Mouse (Mus musculus) spleen, adult 2 months (tissue): Measurements from ENCODE around the gene Flrt1. TPM values are rescaled to one million over a fixed set of nuclear protein-coding genes. Genes with fewer than 3 reads are reported as not detected.

Experiments
- DNase-seq, 2 experiments: peaks; one replicate each; pipeline versions ENCODE4 v3.0.0 to v3.0.0-alpha.2; 2012 to 2021; ENCODE audit warnings: low spot score in 2 of 2, low read depth in 1 of 2
- H3K27ac ChIP-seq: fragments of 200-500 bp; 2 replicates; pipeline ENCODE4 v1.5.1; 2012; ENCODE audit warnings: low read length, inconsistent platforms; ENCODE audit not compliant: insufficient read depth
- H3K27me3 ChIP-seq: fragments of 200-500 bp; 2 replicates; pipeline ENCODE4 v1.6.1; 2012; ENCODE audit warnings: mild to moderate bottlenecking, moderate library complexity, low read length, inconsistent platforms; ENCODE audit not compliant: control insufficient read depth, insufficient read depth
- H3K36me3 ChIP-seq: fragments of 200-500 bp; 2 replicates; pipeline ENCODE4 v1.6.1; 2012; ENCODE audit warnings: mild to moderate bottlenecking, low read length, inconsistent platforms; ENCODE audit not compliant: control insufficient read depth, insufficient read depth
- H3K4me1 ChIP-seq: fragments of 200-500 bp; 2 replicates; pipeline ENCODE4 v1.6.1; 2011; ENCODE audit warnings: inconsistent platforms; ENCODE audit not compliant: control insufficient read depth, insufficient read depth, insufficient read length
- H3K4me3 ChIP-seq: fragments of 200-500 bp; 2 replicates; pipeline ENCODE4 v1.5.1; 2011; ENCODE audit warnings: mild to moderate bottlenecking, inconsistent platforms; ENCODE audit not compliant: insufficient read depth, insufficient read length; ENCODE audit errors: extremely low read depth
- CTCF ChIP-seq: fragments of 200-500 bp; IDR thresholded peaks from 2 replicates; pipeline ENCODE4 v1.5.1; 2011; ENCODE audit warnings: mild to moderate bottlenecking, inconsistent platforms; ENCODE audit not compliant: insufficient read depth, insufficient read length, insufficient replicate concordance; ENCODE audit errors: extremely low read depth
- POLR2A ChIP-seq: fragments of 200-500 bp; IDR thresholded peaks from 2 replicates; pipeline ENCODE4 v1.6.1; 2011; ENCODE audit warnings: low read depth, low read length, inconsistent platforms
- WGBS: fragments of 180-500 bp; shearing (Covaris S2); methylation state at CpG from one replicate; pipeline ENCODE4 v1.1.7; 2018; 5-methylcytosine and 5-hydroxymethylcytosine counted together
- polyA plus RNA-seq: library from polyadenylated mRNA; depleted of rRNA; stranded (reverse); fragments of >200 nt; gene quantifications from 2 replicates; pipeline ENCODE4 v1.2.3, GENCODE M21; 2012

Gene Flrt1
- polyA plus RNA-seq, 1 experiment = 0.16 TPM

DNA sequence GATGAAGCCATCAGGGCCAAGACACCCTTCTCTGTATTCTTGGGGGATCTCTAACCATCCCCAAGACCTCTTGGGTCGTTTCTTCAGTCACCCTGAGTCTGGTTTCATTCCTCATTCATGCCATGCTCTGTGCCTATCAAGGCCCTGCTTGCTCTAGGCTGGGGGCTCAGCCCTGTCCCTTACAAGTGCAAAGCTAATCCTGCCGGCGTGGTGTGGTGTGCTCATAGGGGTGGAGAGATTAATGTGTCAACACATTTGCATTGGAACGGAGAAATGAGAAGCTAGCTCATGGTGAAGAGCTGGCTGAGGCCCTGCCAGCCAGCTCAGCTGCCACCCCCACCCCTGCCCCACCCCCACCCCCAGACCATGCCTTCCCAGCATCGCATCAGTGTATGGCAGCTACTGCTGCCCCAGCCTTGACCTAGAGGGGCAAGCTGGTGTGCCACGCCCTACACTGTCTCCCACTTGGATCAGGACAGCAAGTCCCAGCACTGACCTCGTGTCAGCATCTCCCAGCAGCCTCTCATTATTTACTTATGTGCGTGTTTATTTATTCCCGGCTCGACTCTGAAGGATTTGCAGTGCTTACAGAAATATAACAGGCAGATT is 17.3 kb upstream of the Flrt1 start:
- Histone ChIP-seq H3K4me3 (no peak overlapping the region), H3K27ac (no peak overlapping the region), H3K4me1 (peaks cover 22% of the 10 kb centered on the region; the same call in 1 of the 2 replicates), H3K27me3 (no peaks in the 10 kb centered on the region), H3K36me3 (no peaks in the 10 kb centered on the region)
- TF ChIP-seq CTCF = no peak
- TF ChIP-seq POLR2A = no peak
- DNase-seq = no peak
- 60% methylated on average over 10 of the region's 10 CpGs for WGBS

DNA sequence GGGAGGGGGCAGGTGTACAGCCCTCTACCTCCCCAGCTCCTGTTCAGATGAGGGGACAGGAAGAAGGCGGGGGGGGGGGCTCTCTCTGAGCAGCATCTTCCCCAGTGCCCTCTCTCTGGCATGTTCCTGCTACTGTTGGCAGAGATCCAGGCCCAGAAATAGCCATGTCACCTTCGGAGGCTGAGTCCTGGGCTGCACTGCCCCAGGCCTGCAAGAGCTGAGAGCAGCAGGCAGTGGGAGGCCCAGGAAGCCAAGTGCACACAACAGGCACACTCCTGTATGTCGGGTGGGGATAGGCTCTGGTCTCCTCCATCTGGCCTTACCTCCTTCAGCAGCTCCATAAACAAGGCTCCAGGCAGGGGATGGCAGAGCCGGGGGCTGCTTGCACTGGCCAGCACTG is 16.7 kb upstream of the Flrt1 start:
- no peak for TF ChIP-seq POLR2A
- TF ChIP-seq CTCF = no peak
- H3K4me3 ChIP-seq = no peak overlapping the region
- H3K27ac ChIP-seq = no peak overlapping the region
- peaks cover 27% of the 10 kb centered on the region; the same call in 1 of the 2 replicates for H3K4me1 ChIP-seq
- 32% methylated on average over 4 of the region's 4 CpGs for WGBS
- DNase-seq = no peak
- no peaks in the 10 kb centered on the region for H3K27me3 ChIP-seq
- H3K36me3 ChIP-seq = no peaks in the 10 kb centered on the region

DNA sequence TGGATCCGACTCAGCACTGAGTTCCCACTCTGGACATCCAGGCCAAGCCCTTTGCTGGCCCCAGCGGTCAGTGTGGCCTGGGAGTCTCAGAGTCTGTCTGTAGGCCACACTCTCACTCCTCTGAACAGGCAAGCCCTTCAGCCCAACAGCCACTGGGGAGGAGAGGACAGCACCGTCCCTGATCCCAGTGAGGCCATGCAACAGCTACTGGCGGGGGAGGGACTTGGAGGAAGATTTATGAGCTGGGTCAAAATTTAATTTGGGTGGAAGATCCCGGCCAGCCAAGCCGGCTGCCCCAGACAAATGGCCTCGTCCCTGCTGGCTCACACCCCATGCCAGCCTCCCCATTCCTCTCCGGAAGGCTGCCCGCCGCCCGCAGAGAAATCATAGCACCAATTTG is 15.7 kb upstream of the Flrt1 start:
- no peak for DNase-seq
- TF ChIP-seq CTCF (no peak), POLR2A (no peak)
- H3K4me3 ChIP-seq = no peak overlapping the region
- WGBS = 78% methylated on average over 11 of the region's 11 CpGs
- H3K27me3 ChIP-seq = no peaks in the 10 kb centered on the region
- no peak overlapping the region for H3K27ac ChIP-seq
- H3K4me1 ChIP-seq = peaks cover 37% of the 10 kb centered on the region; the same call in 1 of the 2 replicates
- no peaks in the 10 kb centered on the region for H3K36me3 ChIP-seq

- Histone ChIP-seq H3K36me3 (no peaks in the 10 kb centered on the region), H3K4me3 (no peak overlapping the region), H3K4me1 (peaks cover 42% of the 10 kb centered on the region; the same call in 1 of the 2 replicates), H3K27ac (peak overlapping the region; percentile 62), H3K27me3 (no peaks in the 10 kb centered on the region)
- no peak for TF ChIP-seq CTCF
- no peak for TF ChIP-seq POLR2A
- 19% methylated on average over 8 of the region's 8 CpGs for WGBS
- DNase-seq = peak; percentile 24 to 34
Measured at GRCm38 (mm10) chr19:7117653-7118307, 12.3 kb upstream of the Flrt1 start.

DNA sequence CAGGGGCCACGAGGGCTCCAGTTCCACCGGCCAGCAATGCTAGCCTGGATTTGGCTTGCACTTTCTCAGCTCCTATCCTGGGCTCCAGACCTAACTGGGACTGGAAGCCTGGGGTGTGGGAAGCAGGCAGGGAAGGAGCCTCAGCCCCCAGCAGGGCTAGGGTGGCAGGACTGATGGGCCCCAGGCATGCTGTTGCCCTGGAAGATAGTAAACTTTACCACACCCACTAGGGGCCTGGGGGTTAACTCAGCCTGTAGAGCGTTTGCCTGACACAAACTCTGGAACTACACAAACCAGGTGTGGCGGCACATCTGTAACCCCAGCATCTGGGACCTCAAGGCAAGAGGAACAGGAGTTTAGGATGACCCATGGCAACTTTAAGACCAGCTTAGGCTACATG is 11.6 kb upstream of the Flrt1 start:
- Histone ChIP-seq H3K4me1 (peaks cover 35% of the 10 kb centered on the region; the same call in 1 of the 2 replicates), H3K36me3 (no peaks in the 10 kb centered on the region), H3K27me3 (no peaks in the 10 kb centered on the region), H3K4me3 (no peak overlapping the region), H3K27ac (no peak overlapping the region)
- TF ChIP-seq CTCF = no peak
- no peak for DNase-seq
- 11% methylated on average over 4 of the region's 4 CpGs for WGBS

GRCm38 (mm10) chr19:7116038-7116731 is 10.7 kb upstream of the Flrt1 start:
- Histone ChIP-seq H3K27me3 (no peaks in the 10 kb centered on the region), H3K36me3 (no peaks in the 10 kb centered on the region), H3K4me1 (peaks cover 34% of the 10 kb centered on the region; the same call in 1 of the 2 replicates), H3K27ac (no peak overlapping the region), H3K4me3 (no peak overlapping the region)
- WGBS = 28% methylated on average over 4 of the region's 4 CpGs
- DNase-seq = no peak
- TF ChIP-seq POLR2A (no peak), CTCF (no peak)
